Mouse (Mus musculus) adrenal gland, adult 8-10 months (tissue): ENCODE data around the gene Olfr1257. TPM values are rescaled to one million over a fixed set of nuclear protein-coding genes. Genes with fewer than 3 reads are reported as not detected.
"Not testable (repeated sequence)": the region's sequence is repeated elsewhere in the genome, so short reads cannot be mapped to it uniquely, and the experiment has no call there.

ENCODE experiments used
- DNase-seq: peaks from one replicate; pipeline ENCODE4 v3.0.0; 2022
- total RNA-seq, 4 experiments: library from RNA; stranded (reverse); gene quantifications; 2 replicates each; pipeline ENCODE4 v1.2.4; 2022

The Olfr1257 gene
- not detected for total RNA-seq

- DNase-seq = no peak
These were observed at the start of gene Olfr1257 for GRCm38 (mm10) chr2:89878137-89878536. Olfr1257 (plus strand) TSS chr2:89878437.

GRCm38 (mm10) chr2:89841455-89841854 is 36.8 kb upstream of the Olfr1257 start, which contains the start of gene Olfr1256:
Olfr1256 (minus strand) TSS chr2:89841555.
- no peak for DNase-seq

- DNase-seq = no peak
These were observed 30.1 kb upstream of the Olfr1257 start, which contains the start of gene Olfr48 for GRCm38 (mm10) chr2:89848105-89848504. Olfr48 (minus strand) TSS chr2:89848205.

- no peak for DNase-seq
These were observed 29.0 kb upstream of the Olfr1257 start for GRCm38 (mm10) chr2:89849230-89849629.

- DNase-seq = not testable (repeated sequence)
These were observed 34.4 kb downstream of the Olfr1257 start for GRCm38 (mm10) chr2:89912616-89913015.

- no peak for DNase-seq
These were observed 48.8 kb downstream of the Olfr1257 start, which contains the start of gene Olfr1258 for GRCm38 (mm10) chr2:89927009-89927408. Olfr1258 (plus strand) TSS chr2:89927309.

Other genes starting within 250 kb of the Olfr1257 start
- gene Olfr1249, start 243.5 kb upstream of the Olfr1257 start, total RNA-seq = not detected
- gene Olfr1250, start 217.0 kb upstream of the Olfr1257 start, total RNA-seq = under 1 TPM in 1 of 4 experiments, not detected in 3; 0.06 TPM
- gene Olfr1251, start 206.5 kb upstream of the Olfr1257 start, total RNA-seq = not detected
- not detected for gene Olfr1252, start 153.4 kb upstream of the Olfr1257 start, total RNA-seq
- not detected for gene Olfr1253, start 121.3 kb upstream of the Olfr1257 start, total RNA-seq
- gene Olfr1254, start 84.8 kb upstream of the Olfr1257 start, total RNA-seq = not detected
- gene Olfr1255, start 66.4 kb upstream of the Olfr1257 start, total RNA-seq = not detected
- not detected for gene Olfr1256, start 36.9 kb upstream of the Olfr1257 start, total RNA-seq
- not detected for gene Olfr48, start 30.2 kb upstream of the Olfr1257 start, total RNA-seq
- not detected for gene Olfr1258, start 48.9 kb downstream of the Olfr1257 start, total RNA-seq
- not detected for gene Olfr1259, start 70.2 kb downstream of the Olfr1257 start, total RNA-seq
- gene Olfr1260, start 95.9 kb downstream of the Olfr1257 start, total RNA-seq = not detected
- not detected for gene Olfr1261, start 112.8 kb downstream of the Olfr1257 start, total RNA-seq
- not detected for gene Olfr1262, start 121.7 kb downstream of the Olfr1257 start, total RNA-seq
- not detected for gene Olfr1263, start 133.7 kb downstream of the Olfr1257 start, total RNA-seq
- not detected for gene Olfr1264, start 147.1 kb downstream of the Olfr1257 start, total RNA-seq
- not detected for gene Olfr1265, start 156.9 kb downstream of the Olfr1257 start, total RNA-seq
- gene Olfr140, start 185.2 kb downstream of the Olfr1257 start, total RNA-seq = not detected
- not detected for gene Olfr1269, start 243.0 kb downstream of the Olfr1257 start, total RNA-seq